Mouse (Mus musculus): ENCODE data around the gene Supt16. TPM values are rescaled to one million over a fixed set of nuclear protein-coding genes. Genes with fewer than 3 reads are reported as not detected.
A peak's percentile ranks its signal among the peaks of the same experiment; 100 is the strongest.

Gene Supt16
- total RNA-seq, 2 experiments from 2014 or later, result 53.4 to 53.9 TPM

DNA sequence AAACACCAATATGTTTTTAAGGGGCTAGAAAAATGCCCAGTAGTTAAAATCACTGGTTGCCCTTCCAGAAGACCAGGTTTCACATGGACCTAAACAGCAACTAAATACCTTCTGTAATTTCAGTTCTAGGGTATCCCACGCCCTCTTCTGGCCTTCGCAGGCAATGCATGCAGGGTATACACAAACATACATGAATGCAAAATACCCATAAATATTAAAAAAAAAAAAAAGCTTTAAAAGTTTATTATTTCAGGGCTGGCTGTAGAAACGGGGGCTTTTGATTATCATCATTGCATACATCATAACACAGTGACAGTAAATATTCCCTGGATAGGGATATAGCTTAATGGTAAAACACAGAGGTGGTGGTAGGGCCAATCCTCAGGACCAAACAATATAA is 1.5 kb downstream of the Supt16 start:
- peak overlapping the region; percentile 71 for H3K4me3 ChIP-seq
- DNase-seq (ENCODE audit: low spot score in 2 of 2), result no peak
- peak; percentile 78 for TF ChIP-seq CTCF (conservative IDR thresholded peaks at IDR 0.05)

DNA sequence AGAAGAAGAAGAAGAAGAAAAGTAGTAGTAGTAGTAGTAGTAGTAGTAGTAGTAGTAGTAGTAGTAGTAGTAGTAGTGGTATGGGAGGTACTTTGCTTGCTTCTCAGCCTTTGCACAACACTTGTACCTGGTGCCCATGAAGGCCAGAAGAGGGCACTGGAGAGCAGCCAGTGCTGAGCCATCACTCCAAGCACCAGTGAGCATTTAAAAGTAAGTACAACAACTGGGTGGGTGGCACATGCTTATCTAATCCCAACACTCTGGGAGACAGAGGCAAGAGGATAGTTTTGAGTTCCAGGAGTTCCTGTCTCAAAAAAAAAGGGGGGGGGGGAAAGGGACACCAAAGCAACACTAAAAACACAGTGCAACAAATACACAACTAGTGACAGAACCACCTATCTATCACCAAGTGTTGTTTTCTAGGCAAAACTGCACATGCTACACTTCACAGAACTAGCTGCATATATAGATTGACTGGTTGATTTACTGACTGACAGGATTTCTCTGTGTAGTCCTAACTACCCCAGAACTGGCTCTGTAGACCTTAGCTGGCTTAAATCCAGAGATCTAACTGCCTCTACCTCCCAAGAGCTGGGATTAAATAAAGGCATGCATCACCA is 6.4 kb downstream of the Supt16 start:
- peak; percentile 69 for TF ChIP-seq CTCF (conservative IDR thresholded peaks at IDR 0.05)
- H3K4me3 ChIP-seq, result no peak overlapping the region
- H3K27ac ChIP-seq, result no peak overlapping the region
- peak in 1 of 2 experiments; percentile 31 for DNase-seq (ENCODE audit: low spot score in 2 of 2)

More for the DNA sequence above, 1.5 kb downstream of the Supt16 start:
- H3K27ac ChIP-seq, result no peak overlapping the region

DNA sequence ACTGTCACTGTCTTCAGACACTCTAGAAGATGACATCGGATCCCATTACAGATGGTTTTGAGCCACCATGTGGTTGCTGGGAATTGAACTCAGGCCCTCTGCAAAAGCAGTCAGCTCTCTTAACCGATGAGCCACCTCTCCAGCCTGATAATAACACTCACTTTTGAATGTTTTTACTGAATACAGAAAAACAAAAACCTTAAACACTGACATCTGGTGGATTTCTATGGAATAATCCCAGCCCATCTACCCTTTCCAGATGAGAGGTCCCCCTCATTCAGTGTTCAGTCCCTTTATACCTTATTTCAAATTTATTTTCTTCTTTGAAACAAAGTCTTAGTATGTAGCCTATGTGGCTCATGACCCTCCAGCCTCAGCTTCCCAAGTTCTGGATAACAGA is 7.7 kb downstream of the Supt16 start:
- Histone ChIP-seq H3K4me3 (no peak overlapping the region), H3K27ac (no peak overlapping the region)
- TF ChIP-seq CTCF (conservative IDR thresholded peaks at IDR 0.05), result peak; percentile 73
- no peak for DNase-seq (ENCODE audit: low spot score in 2 of 2)

- no peak overlapping the region for H3K27ac ChIP-seq
- H3K4me3 ChIP-seq, result no peak overlapping the region
- no peak for DNase-seq (ENCODE audit: low spot score in 2 of 2)
- TF ChIP-seq CTCF (conservative IDR thresholded peaks at IDR 0.05), result no peak
These were observed 8.4 kb downstream of the Supt16 start for GRCm38 (mm10) chr14:52188788-52189187.

- no peak for TF ChIP-seq CTCF (conservative IDR thresholded peaks at IDR 0.05)
- DNase-seq (ENCODE audit: low spot score in 2 of 2), result no peak
- no peak overlapping the region for H3K4me3 ChIP-seq
- H3K27ac ChIP-seq, result no peak overlapping the region
These were observed 30.6 kb downstream of the Supt16 start for GRCm38 (mm10) chr14:52166571-52166970.

- Histone ChIP-seq H3K4me3 (no peak overlapping the region), H3K27ac (no peak overlapping the region)
- no peak for DNase-seq (ENCODE audit: low spot score in 2 of 2)
- no peak for TF ChIP-seq CTCF (conservative IDR thresholded peaks at IDR 0.05)
These were observed 36.3 kb downstream of the Supt16 start for GRCm38 (mm10) chr14:52160911-52161310.

DNA sequence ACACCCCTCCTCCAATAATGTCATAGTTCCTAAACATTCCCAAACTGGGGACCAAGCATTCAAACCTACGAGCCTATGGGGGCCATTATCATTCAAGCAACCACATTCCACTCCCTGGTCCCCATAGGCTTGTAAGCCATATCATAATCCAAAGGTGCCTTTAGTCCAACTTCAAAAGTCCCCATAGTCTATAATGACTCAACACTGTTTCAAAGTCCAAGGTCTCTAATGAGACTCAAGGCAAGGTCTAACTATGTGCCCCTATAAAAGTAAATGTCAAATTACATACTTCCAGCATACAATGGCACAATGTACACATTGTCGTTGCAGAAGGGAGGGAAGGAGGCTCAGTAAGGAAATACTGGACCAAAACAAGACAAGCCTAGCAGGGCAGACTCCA is 42.2 kb downstream of the Supt16 start:
- DNase-seq (ENCODE audit: low spot score in 2 of 2), result no peak
- Histone ChIP-seq H3K4me3 (no peak overlapping the region), H3K27ac (no peak overlapping the region)
- TF ChIP-seq CTCF (conservative IDR thresholded peaks at IDR 0.05), result no peak

DNA sequence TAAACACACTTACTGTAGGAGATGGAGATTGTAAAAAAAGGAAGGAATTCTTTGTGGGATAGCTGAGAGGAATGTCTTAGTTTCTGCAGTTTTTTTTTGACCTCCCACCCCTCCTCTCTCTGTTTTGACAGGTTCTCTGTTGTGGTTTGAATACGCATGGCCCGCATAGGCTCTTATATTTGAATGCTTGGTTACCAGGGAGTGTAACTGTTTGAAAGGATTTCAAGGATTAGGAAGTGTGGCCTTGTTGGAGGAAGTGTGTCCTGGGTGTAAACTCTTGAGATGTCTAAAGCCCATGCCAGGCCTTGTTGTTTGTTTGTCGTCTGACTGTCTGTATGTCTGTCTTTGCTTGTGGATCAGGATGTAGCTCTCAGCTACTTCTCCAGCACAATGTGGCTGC is 44.6 kb downstream of the Supt16 start:
- Histone ChIP-seq H3K4me3 (no peak overlapping the region), H3K27ac (no peak overlapping the region)
- DNase-seq (ENCODE audit: low spot score in 2 of 2), result no peak
- no peak for TF ChIP-seq CTCF (conservative IDR thresholded peaks at IDR 0.05)

- Histone ChIP-seq H3K4me3 (peak overlapping the region; percentile 21; the same call in 1 of the 2 replicates), H3K27ac (0 out of 2 replicates have a peak overlapping the region, but pooled peaks have one; percentile 32)
- DNase-seq (ENCODE audit: low spot score in 2 of 2), result peak; percentile 14 to 44
- no peak for TF ChIP-seq CTCF (conservative IDR thresholded peaks at IDR 0.05)
These were observed 45.0 kb downstream of the Supt16 start for GRCm38 (mm10) chr14:52152179-52152578.

DNA sequence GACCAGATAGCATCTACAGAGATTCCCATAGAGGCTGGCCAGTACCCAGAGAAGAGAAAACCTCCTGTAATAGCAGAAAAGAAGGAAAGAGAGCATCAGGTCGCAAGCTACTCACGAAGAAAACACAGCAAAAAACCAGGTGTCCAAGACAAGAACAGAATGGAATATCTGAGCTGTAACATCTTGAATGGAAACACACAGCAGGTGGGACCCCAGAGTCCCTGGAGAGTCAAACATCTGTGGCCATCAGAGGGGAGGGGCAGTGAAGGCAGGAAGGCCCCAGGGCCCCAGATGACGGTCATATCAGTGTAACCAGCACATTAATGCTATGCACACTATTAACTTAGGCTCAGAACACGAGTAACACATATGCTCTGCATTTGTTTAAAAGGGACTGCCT is 47.3 kb downstream of the Supt16 start:
- Histone ChIP-seq H3K27ac (no peak overlapping the region), H3K4me3 (no peak overlapping the region)
- DNase-seq (ENCODE audit: low spot score in 2 of 2), result no peak
- TF ChIP-seq CTCF (conservative IDR thresholded peaks at IDR 0.05), result no peak

GRCm38 (mm10) chr14:52146540-52146939 is 50.7 kb downstream of the Supt16 start:
- H3K27ac ChIP-seq, result no peak overlapping the region
- no peak overlapping the region for H3K4me3 ChIP-seq
- TF ChIP-seq CTCF (conservative IDR thresholded peaks at IDR 0.05), result peak; percentile 77
- DNase-seq (ENCODE audit: low spot score in 2 of 2), result no peak

GRCm38 (mm10) chr14:52144165-52144564 is 53.1 kb downstream of the Supt16 start:
- no peak overlapping the region for H3K27ac ChIP-seq
- no peak for TF ChIP-seq CTCF (conservative IDR thresholded peaks at IDR 0.05)
- no peak for DNase-seq (ENCODE audit: low spot score in 2 of 2)
- H3K4me3 ChIP-seq, result no peak overlapping the region

DNA sequence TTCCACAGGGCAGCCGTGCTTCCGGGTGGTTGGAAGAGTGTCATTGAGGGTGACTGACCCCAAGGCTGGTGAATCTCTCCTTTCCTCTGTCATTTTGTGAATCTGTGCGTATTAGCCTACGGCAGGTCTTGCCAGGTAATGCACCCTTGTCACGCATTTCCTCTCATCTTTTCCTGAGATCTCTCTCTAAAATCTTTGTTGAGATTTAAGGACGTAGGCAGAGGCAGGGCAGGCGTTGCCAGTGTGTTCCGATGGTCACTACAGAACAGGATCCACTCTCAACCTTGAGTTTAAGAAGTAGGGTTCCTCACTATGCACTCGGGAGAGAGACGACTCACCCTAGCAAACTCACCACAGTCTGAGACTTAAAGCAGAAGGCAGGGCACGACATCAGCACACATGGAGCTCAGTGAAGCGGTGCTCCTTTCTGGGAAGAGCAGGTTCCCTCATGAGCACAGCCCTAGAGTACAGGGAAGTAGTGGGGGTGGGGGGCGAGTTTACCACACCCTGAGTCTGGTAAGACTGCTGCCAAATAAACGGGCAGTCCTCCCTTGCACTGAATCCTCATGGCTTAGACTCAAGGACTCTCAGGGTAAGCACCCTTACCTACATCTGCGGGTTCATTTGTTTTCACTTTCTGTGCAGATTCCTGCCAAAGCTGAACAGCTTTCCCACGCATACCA is 55.6 kb downstream of the Supt16 start:
- no peak overlapping the region for H3K27ac ChIP-seq
- H3K4me3 ChIP-seq, result no peak overlapping the region
- TF ChIP-seq CTCF (conservative IDR thresholded peaks at IDR 0.05), result no peak
- no peak for DNase-seq (ENCODE audit: low spot score in 2 of 2)
